Mouse (Mus musculus) embryonic facial prominence, embryonic 14.5 days (tissue): ENCODE results near the gene Gm20772. TPM values are rescaled to one million over a fixed set of nuclear protein-coding genes. Genes with fewer than 3 reads are reported as not detected.
"Not testable (repeated sequence)": the region's sequence is repeated elsewhere in the genome, so short reads cannot be mapped to it uniquely, and the experiment has no call there.

ENCODE experiments used
- ATAC-seq: fragments of 200-750 bp; cut with Nextera tagmentation; 2 replicates; pipeline ENCODE4 v1.8.0; 2017; ENCODE audit warnings: low read depth, moderate number of reproducible peaks, moderate TSS enrichment
- DNase-seq: peaks from one replicate; pipeline ENCODE4 v3.0.0-alpha.2; 2015; ENCODE audit warnings: low spot score
- H3K27ac ChIP-seq: fragments of 300-500 bp; sonication (generic); replicated peaks from 2 replicates; pipeline ENCODE4 v1.5.1; 2014; ENCODE audit warnings: low read depth, mild to moderate bottlenecking, low read length, moderate library complexity
- H3K27me3 ChIP-seq: fragments of 300-500 bp; sonication (generic); replicated peaks from 2 replicates; pipeline ENCODE4 v1.6.1; 2014; ENCODE audit warnings: low read length; ENCODE audit not compliant: control insufficient read depth, insufficient read depth
- H3K36me3 ChIP-seq: fragments of 300-500 bp; sonication (generic); 2 replicates; pipeline ENCODE4 v1.6.1; 2014; ENCODE audit warnings: low read length, mixed read lengths; ENCODE audit not compliant: control insufficient read depth, insufficient read depth
- H3K4me1 ChIP-seq: fragments of 300-500 bp; sonication (generic); 2 replicates; pipeline ENCODE4 v1.6.1; 2014; ENCODE audit warnings: antibody characterized with exemption, low read length; ENCODE audit not compliant: control insufficient read depth, insufficient read depth
- H3K4me2 ChIP-seq: fragments of 300-500 bp; sonication (generic); 2 replicates; pipeline ENCODE4 v1.6.1; 2014; ENCODE audit warnings: low read depth, mild to moderate bottlenecking, low read length, moderate library complexity, mixed read lengths
- H3K4me3 ChIP-seq: fragments of 300-500 bp; sonication (generic); 2 replicates; pipeline ENCODE4 v1.5.1; 2014; ENCODE audit warnings: low read depth, mild to moderate bottlenecking, low read length
- H3K9ac ChIP-seq: fragments of 300-500 bp; sonication (generic); 2 replicates; pipeline ENCODE4 v1.6.1; 2014; ENCODE audit warnings: low read depth, mild to moderate bottlenecking, low read length, moderate library complexity, mixed read lengths
- H3K9me3 ChIP-seq: fragments of 300-500 bp; sonication (generic); 2 replicates; pipeline ENCODE4 v1.6.1; 2016; ENCODE audit warnings: low read length; ENCODE audit not compliant: control insufficient read depth
- WGBS: fragments of 180-500 bp; shearing (Covaris S2); extraction: QIAGEN DNeasy Blood & Tissue Kit; methylation state at CpG from one replicate; pipeline ENCODE4 v1.1.7; 2014; 5-methylcytosine and 5-hydroxymethylcytosine counted together
- polyA plus RNA-seq: library from polyadenylated mRNA; unstranded; fragments of >200 nt; fragmentation: Nextera tagmentation; extraction: Ambion mirVana; gene quantifications from 2 replicates; pipeline ENCODE4 v1.2.1, GENCODE M21; 2014

The Gm20772 gene
- not detected in 2 replicates for polyA plus RNA-seq

DNA sequence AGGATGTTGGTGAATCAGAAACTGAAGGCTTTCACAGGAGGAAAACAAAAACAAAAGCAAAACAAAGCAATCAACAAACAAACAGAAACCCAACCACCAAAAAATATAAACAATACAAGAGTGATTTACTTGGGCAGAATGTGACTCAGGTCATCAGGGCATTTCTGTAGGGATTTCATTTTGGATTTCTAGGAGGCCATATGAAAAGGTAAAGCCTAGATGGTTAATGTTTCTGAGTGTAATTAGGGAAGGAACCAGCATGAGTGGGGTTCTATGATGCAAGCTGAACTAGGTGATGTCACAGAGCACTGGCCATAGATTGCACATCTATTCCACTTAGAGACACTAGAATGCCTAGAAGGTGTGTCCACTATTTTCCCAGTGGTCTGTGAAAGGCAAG is at the start of gene Gm20772, which contains the start of gene Gm20831:
Gene Gm20772 (plus strand): TSS at position 301 of the 400 bp plus-strand sequence.
Gene Gm20831 (plus strand): TSS at position 301 of the 400 bp plus-strand sequence.
- H3K4me3 ChIP-seq, H3K9me3 ChIP-seq, H3K9ac ChIP-seq, DNase-seq, H3K27ac ChIP-seq, H3K4me1 ChIP-seq, H3K36me3 ChIP-seq, ATAC-seq, H3K4me2 ChIP-seq, H3K27me3 ChIP-seq: not testable (repeated sequence)

DNA sequence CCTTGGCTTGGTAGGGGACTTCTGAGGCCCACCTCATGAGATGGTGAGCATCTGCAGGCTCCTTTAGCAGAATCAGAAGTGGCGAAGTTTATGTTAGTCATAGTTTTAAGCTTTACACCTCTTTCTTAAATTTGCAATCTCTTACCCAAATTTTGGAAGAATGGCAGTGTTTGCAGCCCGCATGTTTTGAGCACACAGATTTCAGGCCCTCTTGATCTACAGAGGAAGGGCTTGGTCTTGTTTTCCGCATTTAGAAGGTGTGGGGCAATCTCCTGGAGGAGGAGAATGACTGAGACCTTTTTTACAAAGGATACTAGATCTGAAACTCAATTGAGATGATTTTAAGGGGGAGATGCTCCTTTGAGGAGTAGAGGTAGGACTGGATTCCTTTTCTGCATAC is 28.4 kb upstream of the Gm20772 start, which contains the start of gene Gm21904:
Gene Gm21904 (minus strand): TSS at position 101 of the 400 bp plus-strand sequence.
- H3K27me3 ChIP-seq, H3K4me3 ChIP-seq, H3K27ac ChIP-seq, H3K4me2 ChIP-seq, H3K36me3 ChIP-seq, H3K9me3 ChIP-seq, ATAC-seq, H3K9ac ChIP-seq, H3K4me1 ChIP-seq, DNase-seq: not testable (repeated sequence)
- WGBS = no CpG with 5 or more reads among the region's 3 CpGs

Other genes starting within 250 kb of the Gm20772 start
- not detected in 2 replicates for gene Gm21904, start 28.5 kb upstream of the Gm20772 start, polyA plus RNA-seq
- not detected in 2 replicates for gene Gm20831, start within 50 bp of the Gm20772 start, polyA plus RNA-seq
- not detected in 2 replicates for gene Srsy, start 62.6 kb downstream of the Gm20772 start, polyA plus RNA-seq
- gene Gm21764, start 187.1 kb downstream of the Gm20772 start, polyA plus RNA-seq = not detected in 2 replicates
- gene Ssty1, start 214.4 kb downstream of the Gm20772 start, polyA plus RNA-seq = not detected in 2 replicates